Mouse (Mus musculus) common myeloid progenitor, adult 5-6 weeks (primary cell): Measurements from ENCODE around the gene Olfr834. TPM values are rescaled to one million over a fixed set of nuclear protein-coding genes. Genes with fewer than 3 reads are reported as not detected.

Source experiments
- ATAC-seq: replicated peaks from 2 replicates; pipeline ENCODE4 v1.8.0; 2016; ENCODE audit warnings: low read depth, mild to moderate bottlenecking, moderate TSS enrichment, inconsistent platforms; ENCODE audit not compliant: poor library complexity, severe bottlenecking
- total RNA-seq: library from RNA; stranded (forward); fragments of 200-1000, 187-1606 nt; gene quantifications from 2 replicates; pipeline ENCODE4 v1.2.3, GENCODE M21; 2017

Gene Olfr834
- total RNA-seq, result not detected in 2 replicates

DNA sequence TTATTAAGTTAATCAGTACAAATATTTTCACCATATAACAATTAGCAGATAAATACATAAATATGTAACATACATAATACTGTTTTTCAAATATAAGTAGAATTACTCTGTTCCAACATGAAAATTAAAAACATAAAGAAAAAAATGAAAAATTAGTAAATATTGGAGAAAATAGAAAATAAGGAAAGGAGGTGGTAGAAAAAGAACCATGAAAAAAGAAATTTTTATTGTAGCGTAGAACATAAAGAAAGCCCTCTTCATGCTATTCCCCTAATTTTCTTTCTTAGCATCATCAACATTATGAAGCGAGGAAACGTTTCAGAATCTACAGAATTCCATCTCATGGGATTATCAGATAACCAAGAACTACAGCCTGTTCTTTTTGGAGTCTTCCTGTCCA is at the start of gene Olfr834:
Gene Olfr834 (plus strand): TSS at position 301 of the 400 bp plus-strand sequence.
- ATAC-seq, result no peak

DNA sequence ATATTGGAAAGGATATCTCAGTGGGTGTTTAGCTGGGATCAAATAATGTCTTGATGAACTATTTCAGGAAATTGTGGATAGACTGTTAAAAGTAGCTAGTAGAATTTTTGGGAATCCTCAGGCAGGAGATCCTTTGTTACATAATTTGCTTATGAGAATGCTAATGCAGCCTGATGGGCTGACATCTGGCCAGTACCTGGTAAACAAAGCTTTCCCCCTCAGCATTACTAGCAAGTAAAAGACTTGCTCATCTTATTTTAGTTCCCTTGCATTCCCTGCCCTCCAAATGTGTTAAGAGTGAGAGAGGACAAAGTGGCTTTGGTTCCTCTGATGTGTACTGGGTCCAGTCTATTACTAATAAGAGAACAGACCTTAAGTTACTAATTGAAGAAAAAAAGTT is 25.8 kb upstream of the Olfr834 start:
- ATAC-seq, result no peak

DNA sequence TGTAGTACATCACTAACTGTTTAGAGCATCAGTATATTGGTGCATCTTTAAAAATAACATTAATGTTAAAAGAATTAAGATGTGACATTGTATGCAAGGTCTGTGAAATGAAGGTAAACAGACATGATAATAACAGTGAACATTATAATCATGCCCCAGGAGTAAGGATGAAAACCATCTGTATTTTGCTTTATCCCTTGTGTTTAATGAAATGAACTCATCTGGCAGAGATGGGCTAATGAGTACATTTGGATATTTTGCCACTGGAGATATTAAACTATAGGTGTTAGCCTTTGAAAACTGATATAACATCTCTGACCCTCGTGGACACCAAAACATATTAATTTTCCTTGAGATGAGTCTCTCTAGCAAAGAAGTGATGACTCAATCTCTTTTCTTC is 44.6 kb downstream of the Olfr834 start, which contains the start of gene Olfr835:
Gene Olfr835 (plus strand): TSS at position 301 of the 400 bp plus-strand sequence.
- ATAC-seq, result no peak

Other genes with a start within 250 kb of the Olfr834 start
- not detected in 2 replicates for gene Olfr24, start 224.0 kb upstream of the Olfr834 start, total RNA-seq
- not detected in 2 replicates for gene Olfr828, start 168.5 kb upstream of the Olfr834 start, total RNA-seq
- not detected in 2 replicates for gene Olfr829, start 133.1 kb upstream of the Olfr834 start, total RNA-seq
- gene Olfr830, start 113.3 kb upstream of the Olfr834 start, total RNA-seq, result not detected in 2 replicates
- gene Olfr832, start 50.9 kb upstream of the Olfr834 start, total RNA-seq, result not detected in 2 replicates
- not detected in 2 replicates for gene Olfr835, start 44.7 kb downstream of the Olfr834 start, total RNA-seq
- not detected in 2 replicates for gene Olfr836, start 132.4 kb downstream of the Olfr834 start, total RNA-seq
- not detected in 2 replicates for gene Olfr837, start 148.3 kb downstream of the Olfr834 start, total RNA-seq
- gene Olfr839-ps1, start 189.3 kb downstream of the Olfr834 start, total RNA-seq, result not detected in 2 replicates